Mouse (Mus musculus) heart, postnatal 0 days (tissue): ENCODE measurements around the gene Trappc2l. TPM values are rescaled to one million over a fixed set of nuclear protein-coding genes. Genes with fewer than 3 reads are reported as not detected.

Source experiments
- ATAC-seq: fragments of 200-750 bp; cut with Nextera tagmentation; 2 replicates; pipeline ENCODE4 v1.8.0; 2017; ENCODE audit warnings: low read depth, moderate number of reproducible peaks, moderate library complexity; ENCODE audit not compliant: insufficient read depth
- DNase-seq: peaks from one replicate; pipeline ENCODE4 v3.0.0-alpha.2; 2016; ENCODE audit warnings: low spot score
- H3K27ac ChIP-seq: fragments of 300-500 bp; sonication (generic); 2 replicates; pipeline ENCODE4 v1.5.1; 2014; ENCODE audit warnings: low read depth, mild to moderate bottlenecking
- H3K27me3 ChIP-seq: fragments of 300-500 bp; sonication (generic); 2 replicates; pipeline ENCODE4 v1.6.1; 2014; ENCODE audit warnings: low read length, mixed read lengths; ENCODE audit not compliant: control insufficient read depth, insufficient read depth
- H3K36me3 ChIP-seq: fragments of 300-500 bp; sonication (generic); replicated peaks from 2 replicates; pipeline ENCODE4 v1.6.1; 2014; ENCODE audit warnings: low read length, mixed read lengths; ENCODE audit not compliant: control insufficient read depth, insufficient read depth
- H3K4me1 ChIP-seq: fragments of 300-500 bp; sonication (generic); 2 replicates; pipeline ENCODE4 v1.6.1; 2014; ENCODE audit warnings: antibody characterized with exemption; ENCODE audit not compliant: control insufficient read depth, insufficient read depth
- H3K4me2 ChIP-seq: fragments of 300-500 bp; sonication (generic); 2 replicates; pipeline ENCODE4 v1.6.1; 2014; ENCODE audit warnings: low read depth, mild to moderate bottlenecking, low read length, moderate library complexity
- H3K4me3 ChIP-seq: fragments of 300-500 bp; sonication (generic); 2 replicates; pipeline ENCODE4 v1.5.1; 2014; ENCODE audit warnings: low read depth, low read length
- H3K9ac ChIP-seq: fragments of 300-500 bp; sonication (generic); replicated peaks from 2 replicates; pipeline ENCODE4 v1.6.1; 2014; ENCODE audit warnings: low read depth, low read length, mixed read lengths
- H3K9me3 ChIP-seq: fragments of 300-500 bp; sonication (generic); replicated peaks from 2 replicates; pipeline ENCODE4 v1.6.1; 2016; ENCODE audit warnings: low read length; ENCODE audit not compliant: control insufficient read depth
- CTCF ChIP-seq: IDR thresholded peaks from 2 replicates; pipeline ENCODE4 v1.5.1; 2016; ENCODE audit warnings: antibody characterized with exemption, control low read depth, low read depth
- EP300 ChIP-seq: IDR thresholded peaks from 2 replicates; pipeline ENCODE4 v1.6.1; 2016; ENCODE audit warnings: antibody characterized with exemption, low read depth
- WGBS: fragments of 180-500 bp; shearing (Covaris S2); extraction: QIAGEN DNeasy Blood & Tissue Kit; methylation state at CpG from one replicate; pipeline ENCODE4 v1.1.7; 2014; 5-methylcytosine and 5-hydroxymethylcytosine counted together
- polyA plus RNA-seq: library from polyadenylated mRNA; unstranded; fragments of >200 nt; fragmentation: Nextera tagmentation; extraction: Ambion mirVana; gene quantifications from 2 replicates; pipeline ENCODE4 v1.2.1, GENCODE M21; 2015
- total RNA-seq: library from RNA; depleted of rRNA; stranded (reverse); fragments of >200 nt; gene quantifications from 2 replicates; pipeline ENCODE4 v1.2.3, GENCODE M21; 2014; ENCODE audit warnings: low replicate concordance; rRNA removed

Gene Trappc2l
- total RNA-seq (3.1 and 5.2 TPM in 2 replicates), polyA plus RNA-seq (68.8 and 70.9 TPM in 2 replicates)

- Histone ChIP-seq H3K4me1 (peaks cover 12% of the 10 kb centered on the region), H3K27me3 (no peaks in the 10 kb centered on the region), H3K4me3 (peak within 1 kb of the TSS; percentile 70), H3K4me2 (peak within 1 kb of the TSS; percentile 93), H3K9me3 (no peaks in the 10 kb centered on the region), H3K9ac (peak within 1 kb of the TSS; percentile 69), H3K27ac (peak within 1 kb of the TSS; percentile 85), H3K36me3 (0 out of 2 replicates have a peak, but pooled peaks cover 9% of the 10 kb centered on the region)
- under 1% methylated on average over 52 of the region's 57 CpGs for WGBS
- TF ChIP-seq CTCF (peak; percentile 56), EP300 (no peak)
- peak; percentile 99 for ATAC-seq
- DNase-seq = peak; percentile 99
These were observed at the start of gene Trappc2l, which contains the start of gene Galns for GRCm38 (mm10) chr8:122611295-122612133. TSS of gene Trappc2l (plus strand) at chr8:122611640. TSS of gene Galns (minus strand) at chr8:122611463.

GRCm38 (mm10) chr8:122564363-122565352, 46.8 kb upstream of the Trappc2l start:
- no peaks in the 10 kb centered on the region for H3K36me3 ChIP-seq
- no peak overlapping the region for H3K9ac ChIP-seq
- no peaks in the 10 kb centered on the region for H3K27me3 ChIP-seq
- no peak overlapping the region for H3K4me2 ChIP-seq
- H3K27ac ChIP-seq = no peak overlapping the region
- DNase-seq (no peak), ATAC-seq (no peak)
- H3K9me3 ChIP-seq = no peaks in the 10 kb centered on the region
- WGBS = 78% methylated on average over 25 of the region's 25 CpGs
- H3K4me1 ChIP-seq = peaks cover 20% of the 10 kb centered on the region
- no peak overlapping the region for H3K4me3 ChIP-seq
- TF ChIP-seq EP300 (no peak), CTCF (no peak)

- WGBS = 26% methylated on average over 6 of the region's 6 CpGs
These were observed 44.7 kb upstream of the Trappc2l start for GRCm38 (mm10) chr8:122566766-122567165.

GRCm38 (mm10) chr8:122567361-122568108, 43.9 kb upstream of the Trappc2l start, which contains the start of gene Cdt1:
TSS of gene Cdt1 (plus strand) at chr8:122568015.
- peak within 1 kb of the TSS; percentile 70 for H3K4me2 ChIP-seq
- H3K36me3 ChIP-seq = peaks cover 26% of the 10 kb centered on the region
- H3K4me1 ChIP-seq = peaks cover 20% of the 10 kb centered on the region
- peak; percentile 96 for DNase-seq
- no peaks in the 10 kb centered on the region for H3K9me3 ChIP-seq
- under 1% methylated on average over 62 of the region's 62 CpGs for WGBS
- ATAC-seq = peak; percentile 96
- peak within 1 kb of the TSS; percentile 67 for H3K9ac ChIP-seq
- H3K27me3 ChIP-seq = no peaks in the 10 kb centered on the region
- peak within 1 kb of the TSS; percentile 57 for H3K4me3 ChIP-seq
- H3K27ac ChIP-seq = peak within 1 kb of the TSS; percentile 94
- TF ChIP-seq EP300 (peak; percentile 19; the same call in 1 of the 2 replicates), CTCF (no peak)

More at GRCm38 (mm10) chr8:122566766-122567165, 44.7 kb upstream of the Trappc2l start:
- Histone ChIP-seq H3K9me3 (no peaks in the 10 kb centered on the region), H3K4me1 (peaks cover 20% of the 10 kb centered on the region), H3K4me3 (peak overlapping the region; percentile 57), H3K27ac (peak overlapping the region; percentile 94), H3K27me3 (no peaks in the 10 kb centered on the region), H3K4me2 (peak overlapping the region; percentile 70), H3K36me3 (peaks cover 18% of the 10 kb centered on the region), H3K9ac (peak overlapping the region; percentile 67; the same call in 1 of the 2 replicates)
- no peak for DNase-seq
- ATAC-seq = no peak
- no peak for TF ChIP-seq CTCF
- TF ChIP-seq EP300 = no peak
